Mouse (Mus musculus) MEL-GATA-1-ER (cell line): ENCODE data around the gene Amy2a1.
"Not testable (repeated sequence)": the region's sequence is repeated elsewhere in the genome, so short reads cannot be mapped to it uniquely, and the experiment has no call there.

Source experiments
- DNase-seq: peaks from one replicate; pipeline ENCODE4 v3.0.0-alpha.2; 2012; ENCODE audit warnings: low read depth; ENCODE audit errors: extremely low read depth

The Amy2a1 gene

DNA sequence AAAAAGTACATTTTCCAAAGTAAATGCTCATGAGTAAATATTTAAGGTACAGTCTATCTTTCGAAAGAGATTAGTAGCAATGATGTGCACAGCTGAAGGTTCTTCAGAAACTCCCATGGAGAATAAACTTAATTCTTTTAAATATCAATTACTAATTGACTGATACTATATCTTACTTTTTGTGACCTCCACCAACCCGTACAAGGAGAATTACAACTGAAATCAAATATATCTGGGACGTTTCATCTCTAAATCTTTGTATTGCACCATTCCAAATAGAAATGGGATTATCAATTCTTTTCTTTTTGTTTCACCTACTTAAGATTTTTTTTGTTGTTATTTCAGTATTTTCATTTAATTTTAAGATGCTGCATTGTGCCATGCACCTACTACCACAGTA lies at the start of gene Amy2a1:
Amy2a1 (minus strand) TSS at position 101 of the 400 bp plus-strand sequence.
- not testable (repeated sequence) for DNase-seq

DNA sequence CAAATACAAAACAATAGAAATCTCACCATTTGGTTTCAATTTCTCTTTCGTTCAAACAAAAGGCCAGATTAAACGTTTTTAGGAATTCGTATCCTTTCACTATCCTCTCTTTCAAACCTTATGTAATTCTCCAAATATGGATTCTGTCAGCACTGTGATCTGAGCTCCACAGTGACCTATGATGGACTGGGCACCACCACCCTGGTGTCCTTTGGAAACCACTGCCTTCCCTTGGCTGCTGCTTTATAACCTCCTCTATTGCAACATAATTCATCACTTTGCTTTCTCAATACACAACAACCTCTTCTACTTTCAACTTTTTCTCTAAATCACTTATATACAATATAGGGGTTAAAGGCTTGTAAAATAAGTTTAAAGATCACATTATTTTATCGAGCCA lies 42.4 kb upstream of the Amy2a1 start:
- no peak for DNase-seq

DNA sequence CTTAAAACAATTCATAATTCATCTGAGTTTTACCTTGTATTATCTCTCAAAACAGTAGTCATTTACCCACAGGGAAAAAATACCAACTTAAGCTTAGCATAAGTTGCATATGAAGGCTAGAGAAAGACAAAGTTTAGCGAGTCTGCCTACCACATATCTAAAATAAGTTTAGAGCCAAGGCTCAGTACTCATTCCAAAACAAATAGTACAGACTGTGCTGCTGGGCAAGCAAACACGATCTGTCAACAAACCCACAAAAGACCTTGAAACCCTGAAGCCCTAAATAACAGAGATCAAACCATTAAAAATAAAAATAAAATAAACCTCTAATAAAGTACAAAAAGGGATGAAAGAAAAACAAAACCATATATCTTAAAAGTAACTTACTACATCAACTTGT lies 41.9 kb upstream of the Amy2a1 start:
- no peak for DNase-seq

DNA sequence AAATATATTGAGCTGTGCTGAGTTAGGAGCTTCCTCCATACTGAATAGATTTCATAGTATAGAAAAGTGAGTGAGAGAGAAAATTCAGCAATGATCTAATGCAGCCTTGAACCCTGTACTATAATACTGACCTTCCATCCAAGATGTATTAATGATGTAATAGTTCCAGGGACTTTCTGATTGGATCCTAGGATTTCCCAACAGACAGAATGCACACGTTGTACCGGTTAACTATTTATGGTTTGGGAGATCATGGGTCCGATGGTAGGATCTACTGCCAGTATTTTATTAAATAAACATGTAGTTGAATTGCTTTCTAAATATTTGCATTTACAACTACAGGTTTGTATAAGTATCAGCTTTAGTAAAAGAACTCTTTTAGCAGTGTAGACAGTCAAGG lies 39.9 kb upstream of the Amy2a1 start:
- no peak for DNase-seq

DNA sequence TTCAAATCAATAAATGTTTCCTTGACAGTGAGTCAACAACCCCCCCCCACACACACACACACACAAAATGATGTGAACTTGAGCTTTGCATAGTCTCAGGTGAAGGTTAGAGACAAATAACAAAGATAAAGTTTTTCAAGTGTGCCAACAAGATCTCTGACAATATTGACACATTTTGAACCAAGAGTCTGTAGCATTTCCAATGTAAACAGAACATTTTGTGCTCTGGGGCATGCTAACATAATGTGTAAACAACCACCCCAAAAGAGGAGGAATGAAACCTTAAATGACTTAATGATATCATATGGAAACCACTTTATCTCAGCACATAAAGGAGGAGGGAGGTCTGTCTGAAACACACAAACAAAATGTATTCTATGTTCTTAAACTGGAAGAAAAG lies 7.5 kb upstream of the Amy2a1 start:
- DNase-seq: no peak
